ENCODE assay signal across 8 mouse cellular contexts in the genomic region with DNA sequence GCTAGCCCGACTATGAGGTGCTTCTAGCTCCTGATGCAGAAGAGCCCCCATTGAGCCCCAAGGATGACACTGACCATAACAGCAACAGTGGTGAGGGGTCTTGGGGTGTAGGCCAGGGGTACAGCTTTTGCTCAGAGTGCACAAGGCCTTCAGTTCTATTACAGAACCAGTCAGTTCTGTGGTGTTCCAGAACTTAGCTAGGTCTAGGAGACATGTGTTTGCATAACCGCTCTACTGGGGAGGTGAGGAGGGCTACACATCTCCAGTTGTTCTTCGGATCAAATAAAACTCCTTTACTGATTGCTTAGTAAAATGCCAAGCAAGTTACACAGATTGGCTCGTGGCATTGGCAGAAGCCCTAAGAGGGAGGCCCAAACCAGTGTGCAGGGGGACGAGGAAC. TPM values are rescaled to one million over a fixed set of nuclear protein-coding genes. Genes with fewer than 3 reads are reported as not detected.
A peak's percentile ranks its signal among the peaks of the same experiment; 100 is the strongest.
DNase-seq lines count a peak whose midpoint lies in the region; ATAC-seq and TF ChIP-seq lines count a peak whose summit lies in the region.

4930451I11Rik (minus strand) TSS at position 101 of the 400 bp plus-strand sequence.

- H3K9me3 ChIP-seq in intestine, embryonic 15.5 days: no peaks in the 10 kb centered on the region
- H3K9me3 ChIP-seq in neural tube, embryonic 14.5 days (ENCODE audit: control insufficient read depth, low read length): no peaks in the 10 kb centered on the region

- no peaks in the 10 kb centered on the region for H3K36me3 ChIP-seq in intestine, embryonic 15.5 days
- H3K36me3 ChIP-seq in neural tube, embryonic 14.5 days (ENCODE audit: control insufficient read depth, insufficient read depth, low read length): no peaks in the 10 kb centered on the region

- H3K27ac ChIP-seq in intestine, embryonic 15.5 days: no peak within 1 kb of the TSS
- no peak within 1 kb of the TSS for H3K27ac ChIP-seq in neural tube, embryonic 14.5 days (ENCODE audit: low read depth, low read length)
- no peak within 1 kb of the TSS for H3K27ac ChIP-seq in left cerebral cortex, adult 2 months

- H3K27me3 ChIP-seq in intestine, embryonic 15.5 days (replicated peaks): no peaks in the 10 kb centered on the region
- no peaks in the 10 kb centered on the region for H3K27me3 ChIP-seq in neural tube, embryonic 14.5 days (ENCODE audit: control insufficient read depth, insufficient read depth, low read length)

- H3K9ac ChIP-seq in intestine, embryonic 15.5 days: no peak within 1 kb of the TSS
- no peak within 1 kb of the TSS for H3K9ac ChIP-seq in neural tube, embryonic 14.5 days (replicated peaks; ENCODE audit: low read depth, low read length)

- H3K4me1 ChIP-seq in lung, adult 2 months (ENCODE audit: control insufficient read depth, insufficient read depth, low read length): no peaks in the 10 kb centered on the region
- H3K4me1 ChIP-seq in intestine, embryonic 15.5 days (replicated peaks): 0 out of 2 replicates have a peak, but pooled peaks cover 5% of the 10 kb centered on the region
- H3K4me1 ChIP-seq in neural tube, embryonic 14.5 days (ENCODE audit: control insufficient read depth, insufficient read depth, low read length): no peaks in the 10 kb centered on the region

- H3K4me3 ChIP-seq in lung, adult 2 months (replicated peaks; ENCODE audit: extremely low read depth, low read depth, low read length): peak within 1 kb of the TSS; percentile 25
- H3K4me3 ChIP-seq in intestine, embryonic 15.5 days (replicated peaks): peak within 1 kb of the TSS; percentile 29
- peak within 1 kb of the TSS; percentile 0; the same call in 1 of the 2 replicates for H3K4me3 ChIP-seq in neural tube, embryonic 14.5 days (ENCODE audit: low read depth, low read length)
- no peak within 1 kb of the TSS for H3K4me3 ChIP-seq in left cerebral cortex, adult 2 months

- 48% methylated on average over 5 of the region's 5 CpGs for WGBS in lung, adult 2 months
- WGBS in intestine, embryonic 15.5 days: 55% methylated on average over 5 of the region's 5 CpGs
- WGBS in neural tube, embryonic 14.5 days: 61% methylated on average over 5 of the region's 5 CpGs

- no peak for TF ChIP-seq CTCF in lung, adult 2 months (IDR thresholded peaks at IDR 0.05; ENCODE audit: insufficient read depth, low read length)
- no peak for TF ChIP-seq CTCF in left cerebral cortex, adult 2 months (IDR thresholded peaks at IDR 0.05)

- intact Hi-C loops in left cerebral cortex, adult 2 months (cut with DNase I): no loop called here

- H3K4me2 ChIP-seq in intestine, embryonic 15.5 days (replicated peaks): peak within 1 kb of the TSS; percentile 59
- peak within 1 kb of the TSS; percentile 41 for H3K4me2 ChIP-seq in neural tube, embryonic 14.5 days (ENCODE audit: low read depth, low read length)

- no peak for DNase-seq in lung, adult 2 months
- no peak for DNase-seq in lung, postnatal 14 days
- no peak for DNase-seq in ovary, adult 18-20 months (ENCODE audit: low spot score)
- no peak for DNase-seq in left cerebral cortex, adult 2 months (ENCODE audit: extremely low spot score in 1 of 2, low spot score in 2 of 2)
- no peak for DNase-seq in right cerebral cortex, adult 18-20 months

- ATAC-seq in erythroblast, adult 5-6 weeks (replicated peaks; ENCODE audit: low FRiP score, poor library complexity, severe bottlenecking): peak; percentile 11; the same call in 1 of the 2 replicates
- ATAC-seq in intestine, embryonic 15.5 days: no peak; the same call in 1 of the 2 replicates
- 0 out of 2 replicates have a peak, but pooled peaks have one; percentile 10 for ATAC-seq in neural tube, embryonic 14.5 days (ENCODE audit: low read depth)

- TF ChIP-seq POLR2A in lung, adult 2 months (IDR thresholded peaks at IDR 0.05; ENCODE audit: borderline replicate concordance, extremely low read depth, low read depth, low read length): no peak

RNA-seq across cellular contexts. Expression of gene 4930451I11Rik, which starts in this region (rescaled TPM):
- polyA plus RNA-seq in lung, adult 2 months (2012; rRNA removed): not detected in 2 replicates
- not detected in 2 replicates for total RNA-seq in erythroblast, adult 5-6 weeks (2015; ENCODE audit: low replicate concordance)
- not detected in 2 replicates for total RNA-seq in erythroblast, adult 5-6 weeks (2017; ENCODE audit: low replicate concordance)
- polyA plus RNA-seq in intestine, embryonic 15.5 days (2015; fragmentation: Nextera tagmentation; extraction: Ambion mirVana): not detected in 2 replicates
- not detected in 2 replicates for polyA plus RNA-seq in neural tube, embryonic 14.5 days (2014; fragmentation: Nextera tagmentation; extraction: Ambion mirVana)
- not detected for total RNA-seq in left cerebral cortex, adult 2 months (2021)

Comparison
In these comparisons a context has a peak if more than half of its experiments do, and no peak if none do; other contexts are left out.
1. Peak in ATAC-seq in erythroblast, adult 5-6 weeks; RNA of the gene not detected or under 1 TPM.
2. Peak in ATAC-seq, H3K4me3 ChIP-seq and H3K4me2 ChIP-seq in neural tube, embryonic 14.5 days; RNA of the gene not detected or under 1 TPM.